Mouse (Mus musculus): ENCODE measurements around the gene Ric8a.
"Not testable (repeated sequence)": the region's sequence is repeated elsewhere in the genome, so short reads cannot be mapped to it uniquely, and the experiment has no call there.

Gene Ric8a

GRCm38 (mm10) chr7:140890636-140891035, 33.9 kb downstream of the Ric8a start:
- not testable (repeated sequence) for DNase-seq (ENCODE audit: low spot score in 2 of 2)

- DNase-seq (ENCODE audit: low spot score in 2 of 2), result no peak
These were observed 37.3 kb downstream of the Ric8a start for GRCm38 (mm10) chr7:140894031-140894430.

GRCm38 (mm10) chr7:140894611-140895010, 37.9 kb downstream of the Ric8a start:
- DNase-seq (ENCODE audit: low spot score in 2 of 2), result no peak

GRCm38 (mm10) chr7:140897863-140898262, 41.1 kb downstream of the Ric8a start:
- DNase-seq (ENCODE audit: low spot score in 2 of 2), result no peak

GRCm38 (mm10) chr7:140899121-140899520, 42.4 kb downstream of the Ric8a start:
- DNase-seq (ENCODE audit: low spot score in 2 of 2), result no peak

GRCm38 (mm10) chr7:140900220-140900619, 43.5 kb downstream of the Ric8a start, which contains the start of gene Cox8b:
Gene Cox8b (minus strand): TSS chr7:140900446.
- DNase-seq (ENCODE audit: low spot score in 2 of 2), result no peak

- DNase-seq (ENCODE audit: low spot score in 2 of 2), result no peak
These were observed 45.5 kb downstream of the Ric8a start for GRCm38 (mm10) chr7:140902036-140902875.

GRCm38 (mm10) chr7:140903212-140903611, 46.5 kb downstream of the Ric8a start:
- peak; percentile 68 to 72 for DNase-seq (ENCODE audit: low spot score in 2 of 2)

- no peak for DNase-seq (ENCODE audit: low spot score in 2 of 2)
These were observed 48.9 kb downstream of the Ric8a start for GRCm38 (mm10) chr7:140905642-140906081.

- no peak for DNase-seq (ENCODE audit: low spot score in 2 of 2)
These were observed 50.4 kb downstream of the Ric8a start for GRCm38 (mm10) chr7:140907131-140907530.

- DNase-seq (ENCODE audit: low spot score in 2 of 2), result no peak
These were observed 50.9 kb downstream of the Ric8a start for GRCm38 (mm10) chr7:140907697-140908096.

GRCm38 (mm10) chr7:140908181-140908580, 51.4 kb downstream of the Ric8a start:
- DNase-seq (ENCODE audit: low spot score in 2 of 2), result no peak

GRCm38 (mm10) chr7:140908634-140909107, 51.9 kb downstream of the Ric8a start:
- DNase-seq (ENCODE audit: low spot score in 2 of 2), result peak; percentile 38 to 64

GRCm38 (mm10) chr7:140912293-140912692, 55.5 kb downstream of the Ric8a start:
- peak in 1 of 2 experiments; percentile 29 for DNase-seq (ENCODE audit: low spot score in 2 of 2)

- no peak for DNase-seq (ENCODE audit: low spot score in 2 of 2)
These were observed 56.2 kb downstream of the Ric8a start for GRCm38 (mm10) chr7:140912846-140913482.

Measured in frontal cortex, postnatal 25 days (tissue).